Mouse (Mus musculus) heart, embryonic 13.5 days (tissue): Measurements from ENCODE around the gene Fry. TPM values are rescaled to one million over a fixed set of nuclear protein-coding genes. Genes with fewer than 3 reads are reported as not detected.
A peak's percentile ranks its signal among the peaks of the same experiment; 100 is the strongest.

Experiments
- ATAC-seq: fragments of 200-750 bp; cut with Nextera tagmentation; 2 replicates; pipeline ENCODE4 v1.8.0; 2017; ENCODE audit warnings: moderate TSS enrichment; ENCODE audit not compliant: insufficient number of reproducible peaks, low FRiP score, low TSS enrichment; ENCODE audit errors: extremely low read depth
- H3K27ac ChIP-seq: fragments of 300-500 bp; sonication (generic); replicated peaks from 2 replicates; pipeline ENCODE4 v1.5.1; 2015; ENCODE audit warnings: moderate library complexity, mild to moderate bottlenecking, inconsistent platforms
- H3K27me3 ChIP-seq: fragments of 300-500 bp; sonication (generic); replicated peaks from 2 replicates; pipeline ENCODE4 v1.6.1; 2015; ENCODE audit warnings: mild to moderate bottlenecking, inconsistent platforms
- H3K36me3 ChIP-seq: fragments of 300-500 bp; sonication (generic); 2 replicates; pipeline ENCODE4 v1.6.1; 2015; ENCODE audit warnings: mild to moderate bottlenecking, inconsistent platforms
- H3K4me1 ChIP-seq: fragments of 300-500 bp; sonication (generic); 2 replicates; pipeline ENCODE4 v1.6.1; 2015; ENCODE audit warnings: inconsistent platforms
- H3K4me2 ChIP-seq: fragments of 300-500 bp; sonication (generic); 2 replicates; pipeline ENCODE4 v1.6.1; 2015; ENCODE audit warnings: inconsistent platforms, mild to moderate bottlenecking, moderate library complexity
- H3K4me3 ChIP-seq: fragments of 300-500 bp; sonication (generic); 2 replicates; pipeline ENCODE4 v1.5.1; 2015; ENCODE audit warnings: moderate library complexity, mild to moderate bottlenecking, inconsistent platforms
- H3K9ac ChIP-seq: fragments of 300-500 bp; sonication (generic); 2 replicates; pipeline ENCODE4 v1.6.1; 2015; ENCODE audit warnings: inconsistent platforms, mild to moderate bottlenecking, moderate library complexity
- H3K9me3 ChIP-seq: fragments of 300-500 bp; sonication (generic); 2 replicates; pipeline ENCODE4 v1.6.1; 2016; ENCODE audit warnings: inconsistent platforms
- WGBS: fragments of 180-500 bp; shearing (Covaris S2); methylation state at CpG from one replicate; pipeline ENCODE4 v1.1.7; 2015; ENCODE audit warnings: mixed read lengths; 5-methylcytosine and 5-hydroxymethylcytosine counted together
- polyA plus RNA-seq: library from polyadenylated mRNA; unstranded; fragments of >200 nt; fragmentation: Nextera tagmentation; extraction: Ambion mirVana; gene quantifications from 2 replicates; pipeline ENCODE4 v1.2.1, GENCODE M21; 2015

Fry gene
- polyA plus RNA-seq, 1 experiment from 2014 or later: 20.0 TPM

DNA sequence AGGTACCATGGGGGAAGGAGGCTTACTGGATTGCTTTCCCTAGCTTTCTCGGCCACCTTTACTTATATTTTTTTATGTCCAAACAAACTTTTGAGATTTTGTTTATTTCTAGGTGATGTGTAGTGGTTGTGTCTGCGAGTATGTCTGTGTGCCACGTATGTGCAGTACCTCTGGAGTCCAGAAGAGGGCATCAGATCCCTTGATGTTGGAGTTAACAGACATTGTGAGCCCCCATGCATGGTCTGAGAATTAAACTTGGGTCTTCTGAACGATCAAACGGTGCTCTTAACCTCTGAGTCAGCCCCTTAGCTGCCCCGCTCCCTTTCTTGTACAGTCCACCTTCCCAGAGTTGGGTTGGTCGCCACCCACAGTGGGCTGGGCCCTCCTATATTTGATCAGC lies 4.4 kb upstream of the Fry start:
- Histone ChIP-seq H3K9ac (no peak overlapping the region), H3K9me3 (peaks cover 6% of the 10 kb centered on the region; the same call in 1 of the 2 replicates), H3K36me3 (no peaks in the 10 kb centered on the region), H3K27ac (no peak overlapping the region), H3K4me3 (no peak overlapping the region), H3K27me3 (no peaks in the 10 kb centered on the region), H3K4me1 (peaks cover 30% of the 10 kb centered on the region), H3K4me2 (no peak overlapping the region)
- WGBS: 72% methylated on average over 7 of the region's 7 CpGs
- ATAC-seq: no peak

- 76% methylated on average over 4 of the region's 4 CpGs for WGBS
- H3K27ac ChIP-seq: peak overlapping the region; percentile 78
- no peak overlapping the region for H3K9ac ChIP-seq
- H3K27me3 ChIP-seq: no peaks in the 10 kb centered on the region
- peak overlapping the region; percentile 34; the same call in 1 of the 2 replicates for H3K4me2 ChIP-seq
- H3K9me3 ChIP-seq: peaks cover 6% of the 10 kb centered on the region; the same call in 1 of the 2 replicates
- no peak overlapping the region for H3K4me3 ChIP-seq
- H3K4me1 ChIP-seq: peaks cover 36% of the 10 kb centered on the region
- no peak for ATAC-seq
- no peaks in the 10 kb centered on the region for H3K36me3 ChIP-seq
These were observed 3.7 kb upstream of the Fry start for GRCm38 (mm10) chr5:150114778-150115177.

DNA sequence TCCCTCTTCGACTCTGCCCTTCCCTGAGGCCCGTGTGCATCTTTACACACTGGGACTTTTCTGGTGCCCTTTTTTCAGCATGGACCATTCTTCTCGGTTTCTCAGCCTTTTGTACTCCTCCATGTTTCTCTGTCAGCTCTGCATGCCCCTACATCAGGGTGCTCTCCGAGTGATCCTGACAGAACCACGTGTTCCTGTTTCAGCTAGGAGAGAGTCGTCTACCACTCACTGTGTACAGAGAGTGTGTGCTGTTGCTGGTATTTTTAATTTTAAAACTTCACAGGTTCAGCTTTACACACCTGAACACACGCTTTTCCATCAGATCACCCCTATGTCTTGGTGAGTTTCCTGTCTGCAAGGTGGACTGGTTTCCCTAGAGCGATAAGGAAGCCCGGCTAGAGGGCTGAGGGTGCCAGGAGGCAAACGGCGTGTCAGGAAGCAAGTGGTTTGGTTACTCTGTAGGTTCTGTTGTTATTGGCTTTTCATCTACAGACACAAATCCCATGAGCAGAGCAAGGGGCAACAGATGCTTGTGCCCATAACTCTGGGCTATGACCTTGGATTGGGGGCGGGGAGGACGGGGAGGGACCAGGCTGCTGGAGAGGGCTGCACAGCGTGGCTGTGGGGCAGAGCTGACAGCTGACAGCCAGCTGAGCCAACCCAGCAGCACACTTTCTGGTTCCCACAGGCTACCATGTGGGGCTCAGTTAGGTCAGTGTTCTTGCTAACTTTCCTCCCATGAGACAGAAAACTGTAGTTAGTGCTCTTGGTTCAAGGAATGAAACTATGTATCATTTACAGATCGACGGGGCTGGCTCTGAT lies 3.0 kb upstream of the Fry start:
- no peak overlapping the region for H3K4me3 ChIP-seq
- peak overlapping the region; percentile 78 for H3K27ac ChIP-seq
- 38% methylated on average over 16 of the region's 16 CpGs for WGBS

DNA sequence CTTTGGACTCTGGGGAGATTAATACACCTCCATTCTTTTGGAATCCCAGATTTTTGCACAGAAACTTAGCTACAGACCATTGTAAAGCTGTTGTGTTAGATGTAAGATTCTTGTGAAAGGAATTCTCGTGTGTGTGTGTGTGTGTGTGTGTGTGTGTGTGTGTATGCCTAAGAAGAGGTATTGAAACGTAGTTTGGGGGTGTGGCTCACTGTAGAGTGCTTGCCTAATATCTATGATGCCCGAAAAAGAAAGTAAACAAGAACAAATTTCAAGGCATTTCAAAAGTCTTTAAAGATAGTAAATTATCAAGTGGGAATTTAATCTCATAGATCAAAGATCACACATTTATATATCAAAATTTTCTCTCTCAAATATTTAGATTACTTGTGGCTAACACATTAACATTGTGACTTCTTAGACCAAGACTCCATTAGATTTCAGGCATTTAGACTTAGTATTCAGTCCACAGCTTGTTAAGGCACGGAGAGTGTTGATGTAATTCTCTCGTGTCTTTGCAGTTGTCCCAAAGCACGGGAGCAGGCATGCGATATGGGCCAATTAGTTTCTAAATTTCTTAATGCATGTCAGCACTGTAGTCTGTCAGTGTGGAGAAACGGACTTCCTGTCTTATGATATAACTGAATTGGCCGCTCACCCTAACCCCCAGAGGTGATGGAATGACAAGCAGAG lies 2.1 kb upstream of the Fry start:
- Histone ChIP-seq H3K4me1 (peaks cover 38% of the 10 kb centered on the region), H3K27me3 (no peaks in the 10 kb centered on the region), H3K9ac (peak overlapping the region; percentile 45), H3K36me3 (no peaks in the 10 kb centered on the region), H3K4me2 (peak overlapping the region; percentile 34), H3K9me3 (peaks cover 6% of the 10 kb centered on the region; the same call in 1 of the 2 replicates), H3K27ac (peak overlapping the region; percentile 78), H3K4me3 (no peak overlapping the region)
- WGBS: 59% methylated on average over 9 of the region's 9 CpGs
- ATAC-seq: no peak

More for the DNA sequence above, 3.0 kb upstream of the Fry start:
- Histone ChIP-seq H3K9ac (peak overlapping the region; percentile 45), H3K4me2 (peak overlapping the region; percentile 34), H3K4me1 (peaks cover 36% of the 10 kb centered on the region), H3K27me3 (no peaks in the 10 kb centered on the region), H3K36me3 (no peaks in the 10 kb centered on the region), H3K9me3 (peaks cover 6% of the 10 kb centered on the region; the same call in 1 of the 2 replicates)
- ATAC-seq: no peak; the same call in 1 of the 2 replicates

- no peak overlapping the region for H3K27ac ChIP-seq
- no peak for ATAC-seq
- H3K4me3 ChIP-seq: no peak overlapping the region
- H3K9me3 ChIP-seq: peaks cover 6% of the 10 kb centered on the region; the same call in 1 of the 2 replicates
- 79% methylated on average over 6 of the region's 6 CpGs for WGBS
- peaks cover 38% of the 10 kb centered on the region for H3K4me1 ChIP-seq
- no peak overlapping the region for H3K4me2 ChIP-seq
- H3K36me3 ChIP-seq: no peaks in the 10 kb centered on the region
- H3K9ac ChIP-seq: no peak overlapping the region
- H3K27me3 ChIP-seq: no peaks in the 10 kb centered on the region
These were observed 1.6 kb upstream of the Fry start for GRCm38 (mm10) chr5:150116906-150117216.

- Histone ChIP-seq H3K4me1 (peaks cover 38% of the 10 kb centered on the region), H3K36me3 (no peaks in the 10 kb centered on the region), H3K27me3 (no peaks in the 10 kb centered on the region), H3K9me3 (peaks cover 6% of the 10 kb centered on the region; the same call in 1 of the 2 replicates), H3K4me2 (peak overlapping the region; percentile 76), H3K27ac (peak overlapping the region; percentile 50), H3K4me3 (peak overlapping the region; percentile 81), H3K9ac (peak overlapping the region; percentile 80; the same call in 1 of the 2 replicates)
- no peak for ATAC-seq
- 21% methylated on average over 8 of the region's 8 CpGs for WGBS
These were observed 356 bp upstream of the Fry start for GRCm38 (mm10) chr5:150118124-150118454.

DNA sequence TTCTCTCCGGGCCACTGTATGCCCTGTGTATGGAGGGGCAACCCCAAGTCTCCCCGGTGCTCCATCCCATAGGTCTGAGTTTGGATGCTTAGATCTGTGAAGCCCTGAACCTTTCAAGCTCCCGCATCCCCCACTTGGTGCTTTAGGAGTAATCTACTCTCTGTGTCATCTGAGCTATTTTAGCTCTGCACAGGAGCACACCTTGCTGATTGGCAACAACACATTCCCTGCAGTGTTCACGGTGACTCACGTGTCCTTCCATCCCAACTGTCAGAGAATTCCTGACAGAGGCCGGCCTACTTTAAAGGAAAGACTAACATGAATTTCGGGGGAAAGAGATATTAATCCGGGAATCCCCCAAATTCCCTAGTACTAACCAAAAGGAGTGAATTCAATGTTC lies 2.2 kb downstream of the Fry start:
- no peak for ATAC-seq
- peaks cover 6% of the 10 kb centered on the region; the same call in 1 of the 2 replicates for H3K9me3 ChIP-seq
- H3K4me1 ChIP-seq: peaks cover 25% of the 10 kb centered on the region
- WGBS: 77% methylated on average over 8 of the region's 8 CpGs
- no peak overlapping the region for H3K4me3 ChIP-seq
- H3K4me2 ChIP-seq: no peak overlapping the region
- no peak overlapping the region for H3K9ac ChIP-seq
- no peaks in the 10 kb centered on the region for H3K27me3 ChIP-seq
- H3K36me3 ChIP-seq: no peaks in the 10 kb centered on the region
- no peak overlapping the region for H3K27ac ChIP-seq

GRCm38 (mm10) chr5:150122095-150122494 lies 3.6 kb downstream of the Fry start:
- no peaks in the 10 kb centered on the region for H3K36me3 ChIP-seq
- H3K27ac ChIP-seq: no peak overlapping the region
- 73% methylated on average over 4 of the region's 4 CpGs for WGBS
- H3K4me3 ChIP-seq: no peak overlapping the region
- peaks cover 15% of the 10 kb centered on the region for H3K4me1 ChIP-seq
- H3K9me3 ChIP-seq: peaks cover 3% of the 10 kb centered on the region; the same call in 1 of the 2 replicates
- no peak overlapping the region for H3K9ac ChIP-seq
- H3K27me3 ChIP-seq: no peaks in the 10 kb centered on the region
- ATAC-seq: no peak
- H3K4me2 ChIP-seq: no peak overlapping the region

DNA sequence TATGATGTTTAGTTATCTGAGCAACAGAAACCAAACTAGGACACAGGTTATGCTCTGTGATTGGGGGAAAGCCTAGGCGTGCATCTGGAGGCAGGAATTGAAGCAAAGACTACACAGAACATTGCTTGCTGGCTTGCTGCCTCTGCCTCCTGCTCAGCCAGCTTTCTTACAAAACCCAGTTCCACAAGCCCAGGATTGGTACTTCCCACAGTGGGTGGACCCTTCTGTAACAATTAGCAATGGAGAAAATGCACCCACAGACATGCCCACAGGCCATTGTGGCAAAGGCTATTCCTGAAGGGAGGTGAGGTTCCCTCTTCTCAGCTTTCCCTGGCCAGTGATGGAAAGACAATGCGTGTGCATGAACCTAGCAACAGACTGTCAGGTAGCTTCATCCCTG lies 4.1 kb downstream of the Fry start:
- H3K9ac ChIP-seq: no peak overlapping the region
- H3K9me3 ChIP-seq: no peaks in the 10 kb centered on the region
- H3K4me1 ChIP-seq: peaks cover 15% of the 10 kb centered on the region
- H3K27ac ChIP-seq: no peak overlapping the region
- H3K4me3 ChIP-seq: no peak overlapping the region
- no peak for ATAC-seq
- no peak overlapping the region for H3K4me2 ChIP-seq
- H3K27me3 ChIP-seq: no peaks in the 10 kb centered on the region
- 78% methylated on average over 2 of the region's 2 CpGs for WGBS
- no peaks in the 10 kb centered on the region for H3K36me3 ChIP-seq

DNA sequence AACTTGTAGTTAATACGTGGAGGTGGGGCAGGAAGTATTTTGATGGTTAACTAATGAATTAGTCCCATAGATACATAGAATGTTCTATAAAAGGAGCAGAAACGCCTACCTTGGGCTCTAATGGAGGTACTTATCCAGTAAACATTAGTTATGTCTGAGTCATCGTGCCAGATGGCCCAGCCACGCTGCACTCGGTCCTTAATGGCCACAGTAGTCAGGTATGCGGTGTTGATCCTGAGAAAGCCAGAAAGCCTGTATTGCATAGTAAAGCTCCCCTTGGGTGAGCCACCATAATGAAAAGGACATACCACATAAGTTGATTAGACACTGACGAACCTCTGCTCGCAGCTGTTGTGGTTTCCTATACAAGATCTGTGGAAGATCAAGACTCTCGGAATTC lies 7.5 kb downstream of the Fry start:
- H3K27ac ChIP-seq: no peak overlapping the region
- H3K4me2 ChIP-seq: no peak overlapping the region
- H3K4me1 ChIP-seq: no peaks in the 10 kb centered on the region
- WGBS: 77% methylated on average over 9 of the region's 9 CpGs
- H3K9me3 ChIP-seq: no peaks in the 10 kb centered on the region
- H3K27me3 ChIP-seq: no peaks in the 10 kb centered on the region
- no peak overlapping the region for H3K9ac ChIP-seq
- no peak overlapping the region for H3K4me3 ChIP-seq
- H3K36me3 ChIP-seq: no peaks in the 10 kb centered on the region
- no peak for ATAC-seq

GRCm38 (mm10) chr5:150128432-150128831 lies 10.0 kb downstream of the Fry start:
- no peak for ATAC-seq
- WGBS: 72% methylated on average over 8 of the region's 8 CpGs
- Histone ChIP-seq H3K4me2 (no peak overlapping the region), H3K4me3 (no peak overlapping the region), H3K27me3 (no peaks in the 10 kb centered on the region), H3K36me3 (no peaks in the 10 kb centered on the region), H3K9ac (no peak overlapping the region), H3K9me3 (no peaks in the 10 kb centered on the region), H3K27ac (no peak overlapping the region), H3K4me1 (peaks cover 6% of the 10 kb centered on the region; the same call in 1 of the 2 replicates)
